Mouse (Mus musculus) midbrain, embryonic 13.5 days (tissue): ENCODE data around the gene Dnajc1. TPM values are rescaled to one million over a fixed set of nuclear protein-coding genes. Genes with fewer than 3 reads are reported as not detected.

Experiments
- ATAC-seq: fragments of 200-750 bp; cut with Nextera tagmentation; 2 replicates; pipeline ENCODE4 v1.8.0; 2017; ENCODE audit warnings: mild to moderate bottlenecking, moderate TSS enrichment, moderate library complexity
- H3K27ac ChIP-seq: fragments of 300-500 bp; sonication (generic); 2 replicates; pipeline ENCODE4 v1.5.1; 2015; ENCODE audit warnings: inconsistent platforms, mild to moderate bottlenecking, moderate library complexity
- H3K27me3 ChIP-seq: fragments of 300-500 bp; sonication (generic); 2 replicates; pipeline ENCODE4 v1.6.1; 2015; ENCODE audit warnings: mild to moderate bottlenecking, inconsistent platforms
- H3K36me3 ChIP-seq: fragments of 300-500 bp; sonication (generic); 2 replicates; pipeline ENCODE4 v1.6.1; 2015; ENCODE audit warnings: mild to moderate bottlenecking, inconsistent platforms
- H3K4me1 ChIP-seq: fragments of 300-500 bp; sonication (generic); replicated peaks from 2 replicates; pipeline ENCODE4 v1.6.1; 2015; ENCODE audit warnings: inconsistent platforms
- H3K4me2 ChIP-seq: fragments of 300-500 bp; sonication (generic); replicated peaks from 2 replicates; pipeline ENCODE4 v1.6.1; 2015; ENCODE audit warnings: moderate library complexity, mild to moderate bottlenecking, inconsistent platforms
- H3K4me3 ChIP-seq: fragments of 300-500 bp; sonication (generic); replicated peaks from 2 replicates; pipeline ENCODE4 v1.5.1; 2015; ENCODE audit warnings: mild to moderate bottlenecking, inconsistent platforms
- H3K9ac ChIP-seq: fragments of 300-500 bp; sonication (generic); replicated peaks from 2 replicates; pipeline ENCODE4 v1.6.1; 2015; ENCODE audit warnings: mild to moderate bottlenecking, inconsistent platforms
- H3K9me3 ChIP-seq: fragments of 300-500 bp; sonication (generic); 2 replicates; pipeline ENCODE4 v1.6.1; 2016; ENCODE audit warnings: mild to moderate bottlenecking, inconsistent platforms
- WGBS: fragments of 180-500 bp; shearing (Covaris S2); methylation state at CpG from one replicate; pipeline ENCODE4 v1.1.7; 2015; 5-methylcytosine and 5-hydroxymethylcytosine counted together
- polyA plus RNA-seq: library from polyadenylated mRNA; unstranded; fragments of >200 nt; fragmentation: Nextera tagmentation; extraction: Ambion mirVana; gene quantifications from 2 replicates; pipeline ENCODE4 v1.2.1, GENCODE M21; 2015

The Dnajc1 gene
- polyA plus RNA-seq, 1 experiment from 2014 or later, result 24.1 TPM

DNA sequence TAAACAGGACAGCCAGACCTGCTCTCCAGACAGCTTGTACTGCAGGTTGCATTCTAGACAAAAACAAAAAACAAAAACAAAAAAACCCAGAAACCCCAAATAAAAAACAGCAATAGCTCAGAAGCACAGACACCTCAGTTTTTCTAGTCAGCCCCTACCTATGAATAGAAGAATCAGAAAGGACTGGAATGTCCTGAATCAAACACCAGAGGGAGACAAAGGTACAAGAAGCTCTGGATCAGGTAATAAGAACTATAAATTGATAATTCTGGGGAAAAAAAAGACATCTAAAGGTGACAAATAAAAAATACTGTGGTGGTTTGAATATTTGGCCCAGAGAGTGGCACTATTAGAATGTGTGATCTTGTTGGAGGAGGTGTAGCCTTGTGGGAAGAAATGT lies 37.3 kb downstream of the Dnajc1 start:
- ATAC-seq, result no peak
- Histone ChIP-seq H3K36me3 (no peaks in the 10 kb centered on the region), H3K9ac (no peak overlapping the region), H3K27ac (no peak overlapping the region), H3K4me1 (no peaks in the 10 kb centered on the region), H3K27me3 (no peaks in the 10 kb centered on the region), H3K4me3 (no peak overlapping the region), H3K4me2 (no peak overlapping the region), H3K9me3 (0 out of 2 replicates have a peak, but pooled peaks cover 2% of the 10 kb centered on the region)

- ATAC-seq, result no peak
- Histone ChIP-seq H3K36me3 (no peaks in the 10 kb centered on the region), H3K27me3 (no peaks in the 10 kb centered on the region), H3K27ac (no peak overlapping the region), H3K4me3 (no peak overlapping the region), H3K4me1 (no peaks in the 10 kb centered on the region), H3K9ac (no peak overlapping the region), H3K4me2 (no peak overlapping the region), H3K9me3 (0 out of 2 replicates have a peak, but pooled peaks cover 2% of the 10 kb centered on the region)
- 96% methylated on average over 2 of the region's 2 CpGs for WGBS
Measured at GRCm38 (mm10) chr2:18352620-18353019, 40.0 kb downstream of the Dnajc1 start.

DNA sequence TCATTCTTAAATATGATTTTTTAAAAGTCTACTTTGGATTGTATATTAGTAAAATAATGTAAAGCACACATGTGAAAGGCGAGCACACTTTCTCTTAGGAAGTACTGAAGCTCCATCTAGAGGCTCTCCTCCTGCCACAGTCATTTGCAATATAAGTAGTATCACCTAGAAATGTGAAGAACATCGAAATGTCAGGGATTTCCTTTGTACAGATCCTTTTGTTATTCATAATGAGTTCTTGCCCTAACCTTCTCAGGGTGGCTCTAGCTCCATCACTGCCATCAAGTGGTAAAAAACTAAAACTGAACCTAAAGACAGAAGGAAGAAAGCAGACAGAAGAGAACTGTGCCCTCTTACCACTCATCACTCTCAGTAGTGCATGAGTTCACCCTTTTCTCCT lies 49.2 kb downstream of the Dnajc1 start:
- Histone ChIP-seq H3K27ac (no peak overlapping the region), H3K9ac (no peak overlapping the region), H3K36me3 (no peaks in the 10 kb centered on the region), H3K4me2 (no peak overlapping the region), H3K4me3 (no peak overlapping the region), H3K27me3 (no peaks in the 10 kb centered on the region), H3K4me1 (no peaks in the 10 kb centered on the region), H3K9me3 (no peaks in the 10 kb centered on the region)
- peak; percentile 63 for ATAC-seq
- WGBS, result 47% methylated on average over 2 of the region's 2 CpGs

- peaks cover 9% of the 10 kb centered on the region; the same call in 1 of the 2 replicates for H3K9me3 ChIP-seq
- 93% methylated on average over 2 of the region's 2 CpGs for WGBS
- no peak overlapping the region for H3K4me3 ChIP-seq
- ATAC-seq, result no peak
- no peak overlapping the region for H3K27ac ChIP-seq
- H3K9ac ChIP-seq, result no peak overlapping the region
- H3K27me3 ChIP-seq, result no peaks in the 10 kb centered on the region
- no peaks in the 10 kb centered on the region for H3K36me3 ChIP-seq
- H3K4me1 ChIP-seq, result no peaks in the 10 kb centered on the region
- H3K4me2 ChIP-seq, result no peak overlapping the region
Measured at GRCm38 (mm10) chr2:18318671-18319070, 74.0 kb downstream of the Dnajc1 start.

DNA sequence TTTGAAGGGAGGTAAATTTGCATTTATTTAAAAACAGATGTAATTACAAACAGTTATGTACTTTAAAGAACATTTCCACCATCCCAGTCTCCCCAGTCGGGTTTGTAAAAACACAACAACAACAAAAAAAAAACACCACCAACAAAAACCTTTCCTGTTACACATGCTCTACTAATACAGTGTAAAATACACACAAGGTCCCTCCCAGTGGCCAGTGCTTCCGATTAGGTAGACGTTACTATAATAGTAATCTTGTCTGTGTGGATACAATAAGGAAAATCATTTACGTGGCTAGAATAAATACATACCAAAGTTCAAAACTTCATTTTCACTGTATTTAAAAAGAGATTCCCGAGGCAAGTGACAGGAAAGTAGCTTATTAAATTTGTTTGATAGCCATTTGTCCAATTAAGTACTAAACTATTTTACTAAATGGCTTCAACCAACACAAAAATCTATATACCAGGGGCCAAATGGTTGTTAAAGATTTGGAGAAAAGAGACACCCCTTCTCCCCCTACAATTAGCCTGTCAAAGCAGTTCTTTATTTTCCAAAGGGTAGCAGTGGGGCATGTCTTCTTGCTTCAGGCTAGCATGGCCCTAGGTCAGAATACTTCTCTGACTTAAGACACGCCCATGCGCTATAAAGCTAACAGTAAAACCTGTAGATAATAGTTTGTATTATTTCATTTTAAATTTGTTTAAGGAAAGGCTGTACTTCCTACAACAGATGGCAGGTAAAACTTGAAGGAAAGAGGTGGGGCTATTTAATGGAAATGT lies 74.9 kb downstream of the Dnajc1 start:
- Histone ChIP-seq H3K9ac (no peak overlapping the region), H3K27ac (no peak overlapping the region), H3K27me3 (no peaks in the 10 kb centered on the region), H3K36me3 (no peaks in the 10 kb centered on the region), H3K4me3 (no peak overlapping the region), H3K9me3 (peaks cover 9% of the 10 kb centered on the region; the same call in 1 of the 2 replicates), H3K4me2 (no peak overlapping the region), H3K4me1 (no peaks in the 10 kb centered on the region)
- 84% methylated on average over 7 of the region's 7 CpGs for WGBS
- ATAC-seq, result no peak

GRCm38 (mm10) chr2:18316909-18317308 lies 75.7 kb downstream of the Dnajc1 start:
- ATAC-seq, result no peak
- Histone ChIP-seq H3K27me3 (no peaks in the 10 kb centered on the region), H3K4me1 (no peaks in the 10 kb centered on the region), H3K4me3 (no peak overlapping the region), H3K9ac (no peak overlapping the region), H3K9me3 (peaks cover 8% of the 10 kb centered on the region; the same call in 1 of the 2 replicates), H3K27ac (no peak overlapping the region), H3K4me2 (no peak overlapping the region), H3K36me3 (no peaks in the 10 kb centered on the region)
- 54% methylated on average over 2 of the region's 2 CpGs for WGBS

DNA sequence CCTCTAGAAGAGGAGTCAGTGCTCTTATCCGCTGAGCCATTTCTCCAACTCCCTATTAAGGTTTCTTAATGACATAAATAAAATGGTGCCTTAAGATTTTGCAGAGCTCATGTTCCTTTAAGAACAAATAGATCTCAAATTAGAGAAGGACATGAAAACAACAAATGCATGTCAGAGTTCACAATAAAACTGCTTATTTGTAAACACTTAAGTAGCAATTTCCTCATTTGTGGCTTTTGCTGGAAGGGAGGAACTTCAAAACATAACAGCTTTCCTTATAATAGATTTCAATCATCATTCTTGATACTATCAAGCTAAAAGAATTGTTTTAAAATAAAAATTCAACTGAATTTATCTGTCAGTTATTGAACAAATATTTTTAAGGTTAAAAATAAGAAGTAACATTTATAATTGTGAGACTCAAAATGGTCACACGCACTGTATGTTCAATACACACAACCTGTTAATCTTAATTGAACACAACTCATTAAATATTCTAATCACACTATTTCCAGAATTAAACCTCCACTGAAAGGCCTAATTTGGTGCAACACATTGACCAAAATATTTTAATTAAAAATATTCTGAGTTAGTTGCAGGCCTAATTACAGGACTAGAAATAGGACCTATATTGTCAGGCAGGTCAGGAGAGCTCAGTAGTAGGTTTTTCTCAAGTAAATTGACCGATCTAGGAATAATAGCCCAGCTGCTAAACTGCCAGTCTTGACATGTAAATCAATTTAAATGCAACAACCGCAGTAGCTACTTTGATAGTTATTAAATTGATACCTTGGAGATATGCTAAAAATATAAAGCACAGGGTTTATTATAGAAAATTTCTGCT lies 82.1 kb downstream of the Dnajc1 start:
- no peak overlapping the region for H3K27ac ChIP-seq
- 58% methylated on average over 4 of the region's 4 CpGs for WGBS
- H3K36me3 ChIP-seq, result no peaks in the 10 kb centered on the region
- no peak overlapping the region for H3K9ac ChIP-seq
- no peaks in the 10 kb centered on the region for H3K9me3 ChIP-seq
- no peak overlapping the region for H3K4me3 ChIP-seq
- peaks cover 4% of the 10 kb centered on the region; the same call in 1 of the 2 replicates for H3K4me1 ChIP-seq
- ATAC-seq, result no peak
- H3K4me2 ChIP-seq, result no peak overlapping the region
- no peaks in the 10 kb centered on the region for H3K27me3 ChIP-seq

- no peak overlapping the region for H3K4me2 ChIP-seq
- no peak overlapping the region for H3K9ac ChIP-seq
- no peaks in the 10 kb centered on the region for H3K36me3 ChIP-seq
- no peaks in the 10 kb centered on the region for H3K9me3 ChIP-seq
- no peaks in the 10 kb centered on the region for H3K27me3 ChIP-seq
- no peak overlapping the region for H3K27ac ChIP-seq
- peaks cover 4% of the 10 kb centered on the region; the same call in 1 of the 2 replicates for H3K4me1 ChIP-seq
- no peak for ATAC-seq
- H3K4me3 ChIP-seq, result no peak overlapping the region
- WGBS, result 84% methylated on average over 7 of the region's 7 CpGs
Measured at GRCm38 (mm10) chr2:18307440-18308305, 85.0 kb downstream of the Dnajc1 start.

DNA sequence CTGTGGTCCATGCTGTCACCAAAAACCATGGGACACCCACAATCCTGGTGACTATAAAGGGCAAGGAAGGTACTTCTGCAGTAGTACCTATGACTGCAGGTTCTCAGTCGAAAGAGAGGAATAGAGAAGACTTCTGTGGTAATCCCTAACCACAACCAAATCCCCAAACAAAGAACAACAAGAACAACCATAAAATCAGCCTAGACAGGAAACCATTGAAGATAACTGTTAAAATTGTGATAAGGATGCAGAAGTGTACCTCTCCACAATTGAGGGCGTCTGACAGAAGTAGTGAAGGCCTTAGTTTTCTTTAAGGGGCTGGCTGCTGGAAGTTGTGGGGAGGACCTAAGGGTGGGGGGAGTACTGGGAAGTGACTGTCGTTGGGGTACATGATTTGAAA lies 91.7 kb downstream of the Dnajc1 start:
- Histone ChIP-seq H3K4me1 (no peaks in the 10 kb centered on the region), H3K9me3 (no peaks in the 10 kb centered on the region), H3K27ac (no peak overlapping the region), H3K4me2 (no peak overlapping the region), H3K4me3 (no peak overlapping the region), H3K27me3 (no peaks in the 10 kb centered on the region), H3K9ac (no peak overlapping the region), H3K36me3 (peaks cover 4% of the 10 kb centered on the region; the same call in 1 of the 2 replicates)
- ATAC-seq, result no peak
- WGBS, result 79% methylated on average over 3 of the region's 3 CpGs

GRCm38 (mm10) chr2:18285175-18285574 lies 107.5 kb downstream of the Dnajc1 start:
- ATAC-seq, result no peak
- Histone ChIP-seq H3K9me3 (no peaks in the 10 kb centered on the region), H3K4me1 (no peaks in the 10 kb centered on the region), H3K9ac (no peak overlapping the region), H3K4me3 (no peak overlapping the region), H3K4me2 (no peak overlapping the region), H3K27me3 (no peaks in the 10 kb centered on the region), H3K27ac (no peak overlapping the region), H3K36me3 (peaks cover 10% of the 10 kb centered on the region)
- over 99% methylated on average over 6 of the region's 6 CpGs for WGBS

- Histone ChIP-seq H3K4me1 (no peaks in the 10 kb centered on the region), H3K4me2 (no peak overlapping the region), H3K9ac (no peak overlapping the region), H3K4me3 (no peak overlapping the region), H3K27ac (no peak overlapping the region), H3K36me3 (no peaks in the 10 kb centered on the region), H3K27me3 (no peaks in the 10 kb centered on the region), H3K9me3 (peaks cover 4% of the 10 kb centered on the region; the same call in 1 of the 2 replicates)
- 92% methylated on average over 1 of the region's 1 CpGs for WGBS
- ATAC-seq, result no peak
Measured at GRCm38 (mm10) chr2:18265736-18266135, 126.9 kb downstream of the Dnajc1 start.
